Mouse (Mus musculus) Patski (cell line): ENCODE data around the gene Tmem28. TPM values are rescaled to one million over a fixed set of nuclear protein-coding genes. Genes with fewer than 3 reads are reported as not detected.
A peak's percentile ranks its signal among the peaks of the same experiment; 100 is the strongest.

ENCODE experiments used
- ATAC-seq: fragments of 100-300 bp; one replicate; pipeline ENCODE4 v1.8.0; 2021
- CTCF ChIA-PET: fragments of 350-600 bp; sonication (Branson Sonifier 250); formaldehyde crosslinking; loops from one replicate; lab custom pipeline; 2022; ENCODE audit warnings: inconsistent platforms; lab: Charles Lee
- POLR2A ChIA-PET: fragments of 350-600 bp; sonication (Branson Sonifier 250); formaldehyde crosslinking; loops from one replicate; lab custom pipeline; 2022; ENCODE audit warnings: antibody characterized with exemption, inconsistent platforms; lab: Charles Lee
- DNase-seq: peaks from one replicate; pipeline ENCODE4 v3.0.0-alpha.2; 2011; ENCODE audit warnings: low read depth, low spot score
- H3K27me3 ChIP-seq: fragments of 371-371 bp; one replicate; pipeline ENCODE4 v1.5.1; 2021
- CTCF ChIP-seq: fragments of 100-300 bp; IDR thresholded peaks from one replicate; pipeline ENCODE4 v1.5.1; 2021
- in situ Hi-C: fragments of 300-500 bp; cut with MboI; formaldehyde crosslinking; loops from 3 replicates; pipeline ENCODE4 v1.11.1; 2018; ENCODE audit warnings: low pct_unique_long_range_greater_than_20kb, mixed read lengths
- polyA plus RNA-seq: library from polyadenylated mRNA; unstranded; gene quantifications from one replicate; pipeline ENCODE4 v1.2.3, GENCODE M21; 2021

Gene Tmem28
- polyA plus RNA-seq, result not detected

DNA sequence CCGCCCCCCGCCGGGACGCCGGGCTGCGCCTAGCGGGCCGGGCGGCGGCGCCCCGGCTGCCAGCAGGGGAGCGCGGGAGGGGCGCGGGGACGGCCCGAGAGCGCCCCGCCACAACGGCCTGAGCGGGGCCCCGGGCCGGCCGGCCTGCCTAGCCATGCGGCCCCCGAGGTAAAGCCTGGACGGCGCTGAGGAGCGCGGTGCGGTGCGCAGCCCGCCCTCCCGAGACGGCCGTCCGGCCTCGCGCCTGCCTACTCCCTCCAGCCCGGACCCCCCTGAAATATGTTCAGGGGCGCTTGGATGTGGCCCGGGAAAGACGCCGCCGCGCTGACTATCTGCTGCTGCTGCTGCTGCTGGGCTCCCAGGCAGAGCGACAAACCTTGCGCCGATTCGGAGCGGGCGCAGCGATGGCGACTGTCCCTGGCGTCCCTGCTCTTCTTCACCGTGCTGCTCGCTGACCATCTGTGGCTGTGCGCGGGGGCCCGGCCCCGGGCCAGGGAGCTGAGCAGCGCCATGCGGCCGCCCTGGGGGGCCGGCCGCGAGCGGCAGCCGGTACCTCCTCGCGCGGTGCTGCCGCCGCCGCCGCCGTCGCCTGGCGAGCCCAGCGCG lies at the start of gene Tmem28:
Tmem28 (plus strand) TSS at position 232 of the 606 bp plus-strand sequence.
- DNase-seq (no peak), ATAC-seq (no peak)
- POLR2A ChIA-PET, result no interaction called here
- no peak for TF ChIP-seq CTCF
- in situ Hi-C loops, result no loop called here
- CTCF ChIA-PET, result no interaction called here
- peaks cover 25% of the 10 kb centered on the region for H3K27me3 ChIP-seq

- ChIA-PET POLR2A (no interaction called here), CTCF (no interaction called here)
- in situ Hi-C loops, result no loop called here
- no peak for ATAC-seq
- no peak for TF ChIP-seq CTCF
- no peak for DNase-seq
- peaks cover 56% of the 10 kb centered on the region for H3K27me3 ChIP-seq
Measured at GRCm38 (mm10) chrX:99780308-99780707, 40.5 kb upstream of the Tmem28 start.

DNA sequence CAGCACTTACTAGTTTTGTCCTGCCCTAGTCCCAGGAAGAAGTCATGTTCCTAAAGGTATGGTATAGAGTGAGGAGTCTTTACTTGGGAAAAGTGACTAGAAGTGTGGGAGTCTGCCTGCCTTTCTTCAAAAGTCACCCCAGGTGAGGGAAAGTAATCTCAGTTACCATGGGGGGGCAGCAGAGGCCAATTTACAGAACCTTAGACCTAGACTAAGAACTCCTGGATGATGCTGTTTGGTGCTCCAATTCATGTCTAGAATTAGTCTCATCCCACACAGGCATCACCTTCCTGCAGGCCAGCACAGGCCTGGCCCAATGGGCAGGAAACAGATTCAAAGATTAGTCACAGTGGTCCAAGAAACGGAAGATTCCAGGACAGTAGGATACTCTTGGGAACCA lies 12.4 kb upstream of the Tmem28 start:
- DNase-seq, result no peak
- peaks cover 40% of the 10 kb centered on the region for H3K27me3 ChIP-seq
- no peak for ATAC-seq
- in situ Hi-C loops, result no loop called here
- TF ChIP-seq CTCF, result peak; percentile 39
- ChIA-PET POLR2A (no interaction called here), CTCF (no interaction called here)

DNA sequence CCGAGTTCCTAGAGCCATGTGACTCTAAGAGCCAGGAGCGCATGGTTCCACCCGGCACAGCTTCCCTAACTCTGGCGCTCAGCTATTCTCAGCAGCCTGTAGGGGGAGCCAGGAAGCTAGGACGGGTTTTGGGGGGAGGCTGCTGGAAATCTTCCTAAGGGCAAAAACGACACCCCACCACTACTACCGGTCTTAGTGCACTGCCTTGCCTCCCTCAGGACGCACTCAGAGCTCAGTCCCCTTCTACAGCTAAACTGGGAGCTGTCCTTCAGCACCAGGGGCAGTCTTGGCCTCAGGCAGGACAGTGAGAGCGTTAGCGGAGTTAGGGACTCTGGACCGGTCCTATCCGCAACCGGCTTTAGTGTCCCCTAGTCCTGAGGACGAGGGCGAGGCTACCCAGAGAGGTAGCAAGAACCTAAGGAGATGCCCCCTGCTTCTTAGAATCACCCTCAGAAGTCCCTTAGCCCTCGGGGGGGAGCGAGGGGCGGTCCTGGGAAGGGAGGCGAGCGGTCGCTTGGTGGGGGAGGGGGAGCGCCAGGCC lies 1.4 kb upstream of the Tmem28 start:
- ATAC-seq (no peak), DNase-seq (no peak)
- in situ Hi-C loops, result no loop called here
- TF ChIP-seq CTCF, result no peak
- H3K27me3 ChIP-seq, result peaks cover 20% of the 10 kb centered on the region
- ChIA-PET CTCF (no interaction called here), POLR2A (no interaction called here)

GRCm38 (mm10) chrX:99819936-99820789 lies 658 bp upstream of the Tmem28 start:
- ATAC-seq (no peak), DNase-seq (no peak)
- ChIA-PET CTCF (no interaction called here), POLR2A (no interaction called here)
- TF ChIP-seq CTCF, result no peak
- H3K27me3 ChIP-seq, result peaks cover 22% of the 10 kb centered on the region
- in situ Hi-C loops, result no loop called here

DNA sequence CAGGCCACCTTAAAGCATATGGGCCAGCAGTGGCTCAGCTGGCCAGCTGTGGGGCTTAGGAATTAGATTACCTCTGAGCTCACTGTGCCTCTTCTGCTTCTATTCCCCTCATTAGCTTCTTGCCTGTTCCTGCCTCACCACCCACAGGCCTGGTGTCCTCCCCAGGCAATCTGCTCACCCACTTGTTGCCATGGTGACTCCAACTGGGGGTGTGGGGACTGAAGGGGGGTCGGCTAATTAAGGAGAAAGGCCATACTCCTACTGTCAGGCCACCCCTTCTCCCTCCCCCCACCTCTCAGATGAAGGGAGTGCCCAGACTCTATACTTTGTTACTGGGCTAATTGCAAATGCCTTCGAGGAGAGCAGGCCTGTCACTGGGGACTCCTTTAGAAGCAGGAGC lies 21.3 kb downstream of the Tmem28 start:
- peaks cover 29% of the 10 kb centered on the region for H3K27me3 ChIP-seq
- no peak for DNase-seq
- in situ Hi-C loops, result no loop called here
- no peak for TF ChIP-seq CTCF
- ATAC-seq, result no peak
- POLR2A ChIA-PET, result no interaction called here
- CTCF ChIA-PET, result no interaction called here

DNA sequence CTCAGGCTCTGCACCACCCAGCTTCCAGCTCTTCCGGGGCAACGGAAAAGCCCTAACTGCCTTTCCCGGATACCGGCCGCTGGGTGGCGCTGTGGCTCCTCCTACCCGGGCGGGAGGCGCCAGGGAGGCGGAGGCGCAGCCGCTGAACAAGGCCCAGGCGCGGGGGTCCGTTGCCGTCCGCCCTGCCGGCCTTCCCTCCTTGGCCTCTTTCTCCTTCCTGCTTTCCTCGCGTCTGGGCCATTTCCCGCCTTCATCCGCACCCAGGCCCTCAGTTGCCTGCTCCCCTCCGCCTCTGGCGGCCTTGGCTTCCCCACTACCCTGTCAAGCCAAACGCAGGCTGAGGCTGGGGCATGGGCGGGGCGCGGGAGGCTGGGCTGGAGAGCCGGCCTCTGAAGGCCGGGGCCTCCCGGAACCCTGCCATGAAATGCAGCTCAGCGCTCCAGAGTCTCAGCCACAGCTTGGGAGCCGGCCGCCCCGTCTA lies 32.5 kb downstream of the Tmem28 start:
- ChIA-PET CTCF (no interaction called here), POLR2A (no interaction called here)
- DNase-seq, result no peak
- in situ Hi-C loops, result no loop called here
- no peak for TF ChIP-seq CTCF
- H3K27me3 ChIP-seq, result peaks cover 34% of the 10 kb centered on the region
- no peak for ATAC-seq

- ATAC-seq, result no peak
- POLR2A ChIA-PET, result no interaction called here
- in situ Hi-C loops, result no loop called here
Measured at GRCm38 (mm10) chrX:99853834-99854233, 33.0 kb downstream of the Tmem28 start.

DNA sequence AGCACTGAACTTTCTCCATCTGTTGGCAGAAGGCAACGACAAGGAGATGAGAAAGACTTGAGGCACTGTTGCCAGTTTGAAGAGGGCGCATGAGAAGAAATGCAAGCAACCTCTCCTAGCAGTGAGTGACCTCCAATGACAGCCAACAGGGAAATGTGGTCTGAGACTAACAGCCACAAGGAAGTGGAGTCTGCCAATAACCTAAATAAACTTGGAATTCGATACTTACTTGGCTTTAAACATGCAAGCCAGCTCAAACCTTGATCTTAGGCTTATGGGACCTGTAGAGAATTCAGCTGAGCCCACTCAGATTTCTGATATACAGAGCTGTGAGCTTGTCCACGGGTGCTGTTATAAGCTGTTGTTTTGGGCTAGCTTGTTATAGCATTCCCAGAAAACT lies 51.4 kb downstream of the Tmem28 start:
- DNase-seq, result no peak
- in situ Hi-C loops, result no loop called here
- peaks cover 19% of the 10 kb centered on the region for H3K27me3 ChIP-seq
- TF ChIP-seq CTCF, result no peak
- ChIA-PET POLR2A (no interaction called here), CTCF (no interaction called here)
- ATAC-seq, result no peak

More at GRCm38 (mm10) chrX:99853834-99854233, 33.0 kb downstream of the Tmem28 start:
- no peak for DNase-seq
- CTCF ChIA-PET, result no interaction called here
- no peak for TF ChIP-seq CTCF
- peaks cover 29% of the 10 kb centered on the region for H3K27me3 ChIP-seq

DNA sequence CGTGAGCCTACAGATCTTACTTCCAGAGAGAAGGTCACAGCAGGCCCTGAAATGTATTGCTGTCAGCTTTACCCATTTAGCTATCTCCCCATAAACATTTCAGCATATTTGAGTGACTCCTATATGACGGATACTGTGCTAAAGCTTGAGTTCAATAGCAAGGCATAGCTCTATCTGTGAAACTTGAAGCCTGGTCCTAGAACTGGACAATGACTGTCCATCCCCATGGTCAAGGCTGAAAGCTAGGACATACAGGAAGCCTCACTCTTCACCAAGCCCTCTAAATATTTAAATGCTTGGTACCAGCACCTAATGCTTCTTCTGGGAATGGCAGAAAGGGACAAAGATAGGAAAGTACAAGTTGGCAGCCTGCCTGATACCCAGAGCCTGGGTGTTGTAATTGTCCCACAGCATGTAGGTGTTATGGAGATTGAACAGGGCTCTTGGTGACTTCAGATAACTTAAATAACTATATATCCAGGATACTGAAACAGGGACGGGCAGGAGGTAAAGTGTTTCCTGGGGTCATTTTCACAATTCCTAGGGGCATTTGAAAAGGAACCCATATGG lies 51.9 kb downstream of the Tmem28 start:
- DNase-seq (no peak), ATAC-seq (no peak)
- ChIA-PET POLR2A (no interaction called here), CTCF (no interaction called here)
- peaks cover 19% of the 10 kb centered on the region for H3K27me3 ChIP-seq
- in situ Hi-C loops, result no loop called here
- TF ChIP-seq CTCF, result no peak
